Mouse (Mus musculus): ENCODE data around the gene 2700049A03Rik.
"Not testable (repeated sequence)": the region's sequence is repeated elsewhere in the genome, so short reads cannot be mapped to it uniquely, and the experiment has no call there.

2700049A03Rik gene

DNA sequence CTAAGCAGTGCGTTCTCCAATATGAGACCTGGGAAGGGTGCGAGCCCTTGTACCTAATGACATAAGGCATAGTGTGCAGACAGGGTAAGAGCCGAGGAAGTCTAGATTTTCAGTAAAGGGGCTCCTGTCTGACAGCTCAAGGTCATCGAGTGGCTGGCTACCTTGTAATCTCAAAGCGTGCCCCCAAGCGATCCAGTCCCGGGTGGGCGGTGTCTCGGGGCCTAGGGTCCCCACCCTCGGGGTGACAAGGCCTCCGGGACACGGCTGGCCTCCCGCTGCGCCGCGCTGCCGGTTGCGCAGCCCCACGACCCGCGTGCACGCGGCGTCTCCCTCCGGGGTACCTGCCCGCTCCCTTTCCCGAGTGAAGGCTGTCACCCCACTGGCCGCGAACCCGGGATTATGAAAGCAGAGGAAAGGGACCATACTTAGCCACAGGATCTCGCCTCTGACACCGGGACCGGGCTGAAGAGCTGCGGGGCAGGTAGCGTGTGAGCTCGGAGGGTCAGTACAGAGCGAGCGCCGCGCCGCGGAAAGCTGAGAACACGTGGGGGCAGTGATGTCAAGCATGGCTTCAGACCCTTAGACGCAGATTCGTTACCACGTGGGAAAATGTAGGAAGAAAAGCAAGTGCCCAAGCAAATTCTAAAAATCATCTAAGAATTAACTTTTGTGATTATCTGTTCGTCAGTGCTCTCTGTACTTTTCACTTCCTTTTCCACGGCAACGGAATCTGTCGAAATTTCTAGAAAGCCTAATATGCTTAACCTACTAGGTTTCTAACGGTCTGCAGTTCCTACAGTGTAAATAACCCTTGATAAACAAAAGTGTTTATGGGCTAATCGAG is at the start of gene 2700049A03Rik, which contains the start of gene Timm9:
TSS of gene 2700049A03Rik (plus strand) at position 719 of the 844 bp plus-strand sequence.
TSS of gene Timm9 (minus strand) at position 555 of the 844 bp plus-strand sequence.
- peak; percentile 43 for DNase-seq (ENCODE audit: low read depth)

DNA sequence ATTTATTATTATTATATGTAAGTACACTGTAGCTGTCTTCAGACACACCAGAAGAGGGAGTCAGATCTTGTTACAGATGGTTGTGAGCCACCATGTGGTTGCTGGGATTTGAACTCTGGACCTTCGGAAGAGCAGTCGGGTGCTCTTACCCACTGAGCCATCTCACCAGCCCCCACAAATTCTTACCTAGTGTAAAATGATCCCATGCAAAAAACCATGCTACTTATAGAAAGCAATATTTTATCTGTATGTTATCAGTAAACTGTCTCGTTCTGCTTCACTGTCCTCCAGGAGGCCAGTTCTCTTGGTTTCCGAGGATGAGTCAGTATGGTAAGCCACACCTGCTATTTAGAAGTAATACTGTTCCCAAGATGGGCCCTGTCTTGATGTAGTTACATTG is 32.4 kb upstream of the 2700049A03Rik start:
- DNase-seq (ENCODE audit: low read depth) = not testable (repeated sequence)

DNA sequence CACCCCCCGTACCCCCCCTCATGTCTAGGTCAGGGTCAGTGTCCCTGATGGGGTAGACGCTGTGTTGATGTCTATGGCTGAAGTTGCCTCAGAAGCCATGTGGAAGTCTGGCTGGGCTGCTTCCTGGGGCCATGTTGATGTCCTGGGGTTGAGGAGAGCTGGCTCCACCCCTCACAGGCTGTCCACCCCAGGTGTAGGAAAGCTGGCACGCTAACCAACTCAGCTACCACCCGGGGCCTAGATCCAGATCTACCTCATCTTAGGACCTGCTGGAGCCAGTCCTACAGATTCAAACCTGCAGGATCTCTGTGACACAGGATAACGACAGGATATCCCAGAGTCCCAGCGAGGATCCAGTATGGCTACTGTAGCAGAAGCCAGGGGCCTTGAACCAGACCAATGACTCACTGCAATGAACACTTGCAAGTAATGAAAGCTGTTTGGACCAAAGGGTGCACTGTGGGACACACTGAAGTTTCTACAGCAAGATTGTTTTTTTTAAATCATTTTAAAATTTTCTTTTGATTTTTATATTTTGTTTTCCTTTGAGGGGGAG is 29.4 kb upstream of the 2700049A03Rik start:
- no peak for DNase-seq (ENCODE audit: low read depth)

DNA sequence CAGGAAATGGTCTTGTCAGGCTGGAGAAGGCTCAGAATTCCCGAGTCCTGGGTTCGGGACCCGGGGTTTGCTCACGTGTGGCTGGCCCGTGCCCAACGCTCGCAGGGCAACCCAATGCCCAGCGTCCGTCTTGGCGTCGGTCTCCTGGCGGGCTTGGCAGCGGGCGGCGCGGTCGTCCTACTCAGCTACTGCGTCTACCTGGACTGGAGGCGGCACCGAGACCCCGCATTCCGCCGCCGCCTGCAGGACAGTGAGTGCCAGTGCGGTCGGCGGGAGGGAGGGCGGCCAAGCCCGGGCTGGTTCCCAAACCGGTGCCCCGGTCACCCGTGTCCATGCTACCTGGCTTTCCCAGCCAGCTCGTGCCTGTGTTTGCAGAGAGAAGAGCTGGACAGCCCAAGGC is 25.3 kb upstream of the 2700049A03Rik start, which contains the start of gene Tomm20l:
TSS of gene Tomm20l (plus strand) at position 98 of the 400 bp plus-strand sequence.
- DNase-seq (ENCODE audit: low read depth) = no peak

DNA sequence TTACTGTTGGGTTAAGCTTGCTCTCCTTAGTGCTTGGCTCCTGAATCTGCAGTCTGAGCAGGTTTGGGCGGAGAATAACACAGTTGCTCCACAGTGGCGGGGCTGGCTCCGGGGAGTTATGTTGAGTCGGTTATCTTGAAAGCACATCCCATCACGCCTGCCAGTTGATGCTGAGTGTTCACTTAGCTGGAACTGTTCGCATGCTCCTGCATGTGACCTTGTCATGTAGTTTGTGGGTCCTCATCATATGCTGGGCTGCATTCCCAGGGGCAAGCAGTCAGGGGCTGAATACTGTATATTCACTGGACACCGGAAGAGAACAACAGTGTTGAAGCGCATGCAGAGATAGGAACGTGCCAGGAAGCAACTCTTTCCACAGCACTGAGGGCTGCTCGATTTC is 23.6 kb upstream of the 2700049A03Rik start:
- DNase-seq (ENCODE audit: low read depth) = no peak

DNA sequence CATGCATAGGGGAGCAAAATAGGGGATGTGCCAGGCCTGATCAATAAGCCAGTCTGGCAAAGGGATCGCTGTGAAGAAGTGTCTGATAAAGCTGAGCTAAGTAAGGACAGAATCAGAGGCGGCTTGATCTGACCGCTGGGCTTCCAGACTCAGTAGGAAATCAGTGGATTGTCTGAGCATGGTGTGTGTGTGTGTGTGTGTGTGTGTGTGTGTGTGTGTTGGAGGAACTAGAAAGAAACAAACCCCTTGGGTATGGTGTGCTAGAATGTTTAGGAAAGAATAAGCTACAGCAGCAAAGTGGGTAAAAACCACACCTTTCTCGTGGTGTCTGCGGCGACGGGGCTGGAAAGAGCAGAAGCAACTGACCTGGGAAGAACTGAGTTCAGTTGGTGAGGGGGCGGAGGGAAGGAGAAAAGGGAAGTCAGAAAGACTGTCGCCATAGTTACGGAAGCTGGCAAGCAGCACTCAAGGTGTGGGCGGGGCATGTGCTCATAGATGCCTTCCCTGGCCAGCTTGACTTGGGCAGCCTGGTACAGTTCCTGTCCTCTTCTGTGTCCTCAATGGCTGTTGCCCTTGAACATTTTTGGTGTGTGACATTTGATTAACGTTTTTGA is 22.9 kb upstream of the 2700049A03Rik start:
- no peak for DNase-seq (ENCODE audit: low read depth)

DNA sequence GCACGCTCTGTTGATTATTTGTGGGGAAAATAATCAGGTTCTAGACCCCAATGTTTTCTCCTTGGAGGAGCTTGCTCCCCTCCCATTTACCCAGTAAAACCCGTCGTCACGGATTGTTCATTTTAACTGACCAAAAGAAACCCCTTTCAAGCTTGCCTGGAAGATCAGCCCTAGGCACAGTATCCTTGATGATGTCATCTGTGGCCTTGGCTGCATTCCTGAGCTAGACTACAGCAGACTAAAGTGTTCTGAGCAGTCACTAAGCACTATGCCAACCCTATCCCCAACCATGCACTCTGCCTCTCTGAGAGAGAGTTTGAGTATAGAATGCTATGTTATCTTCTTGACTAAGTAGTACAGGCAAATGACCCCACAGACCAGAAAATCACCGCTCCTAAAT is 20.2 kb upstream of the 2700049A03Rik start:
- no peak for DNase-seq (ENCODE audit: low read depth)

DNA sequence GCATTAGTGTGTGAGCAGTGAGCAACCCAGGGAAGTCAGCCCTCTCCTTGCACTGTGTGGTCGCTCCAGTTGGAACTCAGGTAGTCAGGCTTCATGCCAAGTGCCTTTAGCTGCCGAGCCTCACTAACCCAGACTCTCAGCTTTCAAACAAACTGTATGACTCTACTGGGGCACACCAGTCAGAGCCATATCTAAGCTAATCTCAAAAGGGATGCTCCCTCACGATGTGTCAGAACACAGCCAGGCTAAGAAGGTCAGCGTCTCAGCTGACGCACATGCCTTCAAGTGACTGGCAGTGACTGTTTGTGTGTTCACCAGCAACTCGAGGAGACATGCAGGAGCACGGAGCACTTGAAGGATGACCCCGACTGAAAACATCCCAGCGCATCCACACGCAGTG is 13.9 kb upstream of the 2700049A03Rik start:
- DNase-seq (ENCODE audit: low read depth) = no peak

DNA sequence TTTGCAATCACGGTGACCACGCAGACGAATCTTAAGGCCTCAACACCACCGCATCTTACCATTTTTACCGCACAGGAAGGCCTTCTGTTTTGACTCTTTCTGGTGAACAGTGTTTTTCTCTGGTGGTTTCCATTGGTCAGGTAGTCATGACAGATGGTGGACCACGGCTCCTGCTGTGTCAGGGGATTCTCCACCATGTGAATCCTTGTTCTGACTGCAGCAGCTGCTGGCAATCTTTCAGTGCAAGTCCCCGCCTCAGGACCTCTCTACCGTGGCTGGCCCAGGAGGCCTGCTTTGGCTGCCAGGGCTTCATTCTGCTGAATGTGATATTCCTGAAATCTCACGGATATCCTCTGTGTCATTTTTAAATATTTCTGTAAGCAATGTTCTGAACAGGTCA is 13.4 kb upstream of the 2700049A03Rik start:
- DNase-seq (ENCODE audit: low read depth) = no peak

DNA sequence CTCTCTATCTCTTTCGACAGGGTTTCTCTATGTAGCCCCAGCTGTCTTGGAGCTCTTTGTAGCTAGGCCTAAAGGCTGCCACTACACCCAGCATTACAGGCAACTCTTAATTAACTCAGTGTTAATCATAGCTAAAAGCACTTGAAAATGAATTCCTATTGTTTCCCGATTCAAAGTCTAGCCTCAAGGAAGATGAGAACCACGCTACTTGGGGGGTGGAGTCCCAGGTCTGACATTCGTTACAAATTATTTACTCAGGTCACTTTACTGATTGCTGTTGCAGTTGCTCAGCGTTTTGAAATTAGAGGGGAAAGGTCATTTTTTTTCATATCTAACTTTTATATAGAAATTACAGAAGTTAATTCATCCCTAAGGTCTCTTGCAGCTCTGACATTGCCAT is 1.1 kb upstream of the 2700049A03Rik start:
- no peak for DNase-seq (ENCODE audit: low read depth)

DNA sequence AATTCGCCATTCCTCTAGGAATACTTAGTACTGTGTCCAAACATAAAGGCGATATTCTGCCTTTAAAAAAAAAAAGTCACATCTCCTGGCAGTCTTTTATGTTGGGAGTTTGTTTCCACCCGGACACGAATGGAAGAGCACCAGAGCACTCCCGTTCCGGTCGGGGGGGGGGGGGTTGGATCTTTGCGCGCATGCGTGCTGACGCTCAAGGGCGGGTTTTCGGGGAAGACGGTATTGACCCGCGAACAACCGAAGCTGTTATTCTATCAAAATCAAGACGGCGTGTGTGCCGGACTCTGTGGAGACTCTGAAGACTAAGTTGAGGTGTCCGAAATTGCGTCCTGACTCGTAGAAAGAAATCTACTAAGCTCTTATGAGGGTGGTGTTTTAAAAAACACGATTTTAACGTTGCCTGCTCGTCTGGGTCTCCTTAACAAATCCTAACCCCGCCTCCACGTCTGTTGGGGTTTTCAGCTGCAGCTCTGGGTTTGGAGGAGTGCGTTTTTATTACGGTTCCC is 385 bp downstream of the 2700049A03Rik start:
- DNase-seq (ENCODE audit: low read depth) = peak; percentile 68

DNA sequence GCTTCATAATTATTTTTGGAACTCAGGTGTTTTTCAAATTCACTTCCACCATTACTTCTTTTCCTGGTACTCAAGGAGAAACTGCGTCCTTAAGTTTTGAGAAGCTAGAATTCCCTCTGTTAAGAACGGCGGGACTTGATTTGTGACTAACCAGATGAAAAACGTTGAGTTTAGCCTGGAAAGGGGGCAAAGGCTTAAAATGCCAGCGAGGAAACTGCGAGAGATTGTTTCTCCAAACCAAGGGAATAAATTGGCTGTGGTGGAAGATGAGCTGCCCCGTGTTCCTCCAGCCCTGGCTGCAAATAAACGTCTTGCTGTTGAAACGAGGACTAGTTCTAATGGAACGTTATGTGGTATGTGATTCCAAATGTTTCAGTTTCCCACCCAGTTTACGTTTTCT is 1.0 kb downstream of the 2700049A03Rik start:
- DNase-seq (ENCODE audit: low read depth) = no peak

DNA sequence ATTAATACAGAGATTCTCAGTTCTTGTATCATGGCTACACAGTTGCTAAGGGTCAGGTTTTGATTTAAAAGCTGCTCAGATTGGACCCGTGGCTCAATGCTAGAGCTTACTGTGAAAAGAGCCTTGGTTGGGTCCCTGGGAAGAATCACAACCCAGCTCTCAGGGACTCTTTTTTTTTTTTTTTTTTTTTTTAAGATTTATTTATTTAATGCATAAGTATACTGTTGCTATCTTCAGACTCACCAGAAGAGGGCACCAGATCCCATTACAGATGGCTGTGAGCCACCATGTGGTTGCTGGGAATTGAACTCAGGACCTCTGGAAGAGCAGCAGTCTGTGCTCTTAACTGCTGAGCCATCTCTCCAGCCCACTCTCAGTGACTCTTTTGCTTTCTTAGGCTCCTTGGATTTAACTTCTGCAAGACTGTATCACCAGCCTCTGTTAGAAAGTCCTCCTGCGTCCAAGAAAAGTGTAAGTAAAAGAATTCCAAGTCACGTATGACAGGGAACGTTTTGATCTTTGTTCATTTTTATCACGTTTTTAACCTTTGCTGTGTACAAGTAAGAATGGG is 2.7 kb downstream of the 2700049A03Rik start:
- DNase-seq (ENCODE audit: low read depth) = no peak

DNA sequence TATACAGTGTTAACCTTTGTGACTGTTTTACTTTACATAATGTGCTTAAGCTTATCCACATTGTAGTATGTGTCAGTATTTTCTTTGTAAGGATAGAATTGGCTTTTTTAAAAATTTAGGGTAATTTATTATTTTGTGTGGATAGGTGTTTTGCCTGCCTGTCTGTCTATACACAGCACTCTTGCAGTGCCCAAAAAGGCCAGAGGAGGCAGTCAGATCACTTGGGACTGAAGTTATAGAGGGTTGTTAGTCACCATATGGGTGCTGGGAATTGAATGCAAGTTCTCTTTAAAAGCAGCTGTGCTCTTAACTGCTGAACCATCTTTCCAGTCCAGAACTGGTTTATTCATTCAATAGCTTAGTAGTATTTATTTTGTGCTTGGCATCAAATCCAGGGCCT is 4.5 kb downstream of the 2700049A03Rik start:
- DNase-seq (ENCODE audit: low read depth) = no peak

DNA sequence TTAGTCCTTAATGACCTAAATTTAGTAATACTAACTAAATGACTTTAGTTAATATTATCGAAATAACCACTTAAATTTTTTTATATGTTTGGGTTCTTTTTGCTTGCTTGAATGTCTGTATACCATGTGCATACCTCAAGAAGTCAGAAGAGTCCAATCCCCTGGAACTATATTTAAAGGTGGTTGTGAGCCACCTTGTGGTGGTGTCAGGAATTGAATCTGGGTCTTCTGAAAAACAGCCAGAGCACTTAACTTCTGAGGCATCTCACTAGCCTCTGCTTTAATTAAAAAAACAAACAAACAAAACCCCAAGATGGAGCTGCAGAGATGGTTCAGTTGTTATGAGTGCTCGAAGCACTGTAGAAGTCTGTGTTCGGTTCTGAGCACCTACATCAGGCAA is 11.0 kb downstream of the 2700049A03Rik start:
- peak; percentile 22 for DNase-seq (ENCODE audit: low read depth)

DNA sequence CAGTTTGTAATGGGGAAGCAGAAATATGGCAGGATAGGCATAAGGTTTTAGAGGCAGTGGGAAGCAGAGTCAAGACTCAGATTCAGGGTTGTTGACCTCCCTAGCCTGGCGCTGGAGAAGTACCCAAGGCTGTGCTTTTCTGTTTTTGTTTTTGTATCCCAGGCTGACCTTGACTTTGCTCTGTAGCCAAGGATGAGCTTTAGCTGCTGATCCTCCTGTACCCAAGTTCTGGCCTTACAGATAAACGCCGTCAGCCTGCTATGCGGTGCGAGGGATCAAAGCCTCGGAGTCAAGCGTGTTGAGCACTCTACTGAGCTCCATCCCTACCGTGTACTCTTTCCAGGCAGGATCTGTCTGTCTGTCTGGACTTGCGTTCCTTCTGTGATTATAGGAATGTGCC is 12.2 kb downstream of the 2700049A03Rik start:
- DNase-seq (ENCODE audit: low read depth) = no peak

DNA sequence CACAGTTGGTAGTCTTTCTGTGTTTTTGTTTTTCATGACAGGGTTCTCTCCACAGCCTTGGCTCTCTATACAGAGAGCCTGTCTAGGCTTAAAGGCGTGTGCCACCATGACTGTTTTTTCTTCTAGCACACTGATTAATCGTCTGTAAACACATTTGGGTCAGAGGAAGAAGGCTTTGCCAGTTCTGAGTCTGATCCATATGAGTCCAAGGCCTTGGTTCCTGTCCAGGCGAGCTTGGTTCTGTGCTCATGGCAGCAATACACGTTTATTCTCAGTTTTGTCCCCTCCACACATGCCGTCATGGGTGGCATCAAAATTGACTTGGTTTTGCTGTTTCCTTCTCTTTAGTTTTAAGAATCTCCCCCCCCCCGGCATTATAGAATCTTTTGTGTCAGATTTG is 12.8 kb downstream of the 2700049A03Rik start:
- DNase-seq (ENCODE audit: low read depth) = no peak

DNA sequence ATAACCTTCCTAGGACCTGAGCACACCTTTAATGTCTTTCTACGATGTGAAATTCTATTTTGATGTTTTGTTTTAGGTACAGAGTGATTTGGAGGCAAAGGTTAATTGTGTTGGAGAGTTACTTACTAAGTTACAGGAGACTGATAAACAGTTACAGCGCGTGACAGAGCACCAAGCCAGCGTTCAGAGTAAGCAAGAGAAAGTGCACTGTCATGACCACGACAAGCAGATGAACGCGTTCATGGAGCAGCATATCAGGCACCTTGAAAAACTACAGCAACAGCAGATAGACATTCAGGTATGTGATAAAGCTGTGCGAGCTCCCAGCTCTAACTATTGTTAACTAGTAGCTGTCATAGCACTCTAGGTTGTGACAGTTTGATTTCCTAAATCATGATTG is 13.5 kb downstream of the 2700049A03Rik start:
- DNase-seq (ENCODE audit: low read depth) = no peak

DNA sequence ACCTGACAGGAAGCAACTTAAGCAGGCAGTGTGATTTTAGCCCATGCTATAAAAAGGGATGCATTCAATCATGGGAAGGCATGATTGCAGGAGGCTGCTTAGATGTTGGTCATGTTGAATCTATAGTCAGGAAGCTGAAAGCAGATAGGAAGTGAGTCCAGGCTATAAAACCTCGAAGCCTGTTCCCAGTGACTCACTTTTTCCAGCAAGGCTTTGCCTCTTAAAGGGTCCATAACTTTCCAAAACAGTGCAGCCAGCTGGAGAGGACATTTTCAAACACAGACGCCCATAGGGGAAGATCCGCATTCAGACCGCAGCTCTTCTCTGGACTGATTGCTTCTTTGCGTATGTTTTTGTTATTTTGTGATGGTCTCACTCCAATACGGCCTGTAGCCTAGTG is 18.3 kb downstream of the 2700049A03Rik start:
- no peak for DNase-seq (ENCODE audit: low read depth)

DNA sequence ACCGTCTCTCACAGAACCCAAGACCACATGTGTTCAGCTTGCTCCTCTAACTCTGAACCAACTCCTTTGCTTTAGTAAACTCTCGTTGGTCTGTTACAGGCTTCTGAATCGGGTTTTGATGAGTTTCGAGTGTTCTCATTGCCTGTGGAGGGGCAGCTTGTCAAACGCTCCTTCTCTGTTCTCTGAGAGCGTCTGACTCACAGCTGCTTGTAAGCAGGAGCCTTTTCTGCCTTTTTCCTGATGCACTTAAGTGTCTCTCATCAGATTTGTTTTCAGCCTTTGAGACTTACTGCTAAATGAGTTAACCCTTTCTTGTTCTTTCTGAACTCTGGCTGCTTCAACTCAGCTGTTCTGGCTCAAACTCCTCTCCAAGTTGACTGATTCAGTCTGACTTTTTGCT is 21.3 kb downstream of the 2700049A03Rik start:
- DNase-seq (ENCODE audit: low read depth) = no peak

DNA sequence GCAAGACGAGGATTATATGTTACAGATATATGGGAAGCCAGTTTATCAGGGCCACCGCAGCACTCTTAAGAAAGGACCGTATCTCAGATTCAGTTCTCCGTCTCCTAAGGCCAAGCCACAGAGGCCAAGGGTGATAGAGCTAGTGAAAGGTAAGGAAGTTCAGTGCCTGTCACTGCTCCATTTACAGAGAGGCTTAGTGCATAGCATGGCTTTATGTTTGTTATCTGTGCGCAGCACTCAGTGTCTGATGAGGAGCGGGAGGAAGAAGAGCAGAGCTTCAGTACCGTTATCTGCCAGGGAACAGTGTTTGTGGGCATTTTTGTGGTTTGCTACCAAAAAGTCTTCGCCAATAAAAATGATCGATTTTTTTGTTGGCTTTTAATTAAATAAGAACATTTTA is 27.8 kb downstream of the 2700049A03Rik start:
- no peak for DNase-seq (ENCODE audit: low read depth)

DNA sequence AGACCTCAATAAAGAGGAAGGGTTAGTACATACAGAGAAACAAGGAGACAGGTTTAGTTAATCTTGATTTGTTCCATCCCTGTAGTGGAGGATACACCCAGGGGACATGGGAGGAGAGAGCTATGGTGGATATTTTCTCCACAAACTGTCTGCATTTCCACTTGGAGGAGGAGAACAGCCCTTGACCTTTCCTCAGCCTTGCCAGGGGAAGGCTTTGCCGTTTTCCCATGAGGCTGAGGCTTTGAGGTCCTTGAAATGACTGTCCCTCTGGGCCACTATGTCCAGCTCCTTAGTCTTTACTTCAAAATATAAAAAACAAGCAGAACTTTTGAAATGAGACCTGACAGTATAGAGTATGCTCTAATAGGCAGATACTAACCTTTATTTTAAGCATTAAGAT is 33.3 kb downstream of the 2700049A03Rik start:
- no peak for DNase-seq (ENCODE audit: low read depth)

DNA sequence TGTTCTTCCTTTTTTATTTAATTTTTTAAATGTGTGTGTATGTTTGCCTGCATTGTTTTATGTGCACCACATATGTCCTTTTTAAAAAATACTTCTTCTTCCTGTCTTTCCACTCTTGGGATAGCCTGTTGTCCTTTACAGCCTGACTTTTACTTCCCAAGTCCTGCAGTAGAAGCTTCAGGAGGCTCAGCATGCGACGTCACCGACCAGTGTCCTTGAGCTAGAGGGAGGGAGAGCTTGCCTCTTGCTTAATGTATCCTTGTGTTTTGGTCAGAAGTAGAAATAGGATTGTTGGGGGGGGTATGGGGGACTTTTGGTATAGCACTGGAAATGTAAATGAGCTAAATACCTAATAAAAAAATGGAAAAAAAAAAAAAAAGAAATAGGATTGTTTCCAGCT is 47.1 kb downstream of the 2700049A03Rik start:
- DNase-seq (ENCODE audit: low read depth) = no peak
